Mouse (Mus musculus): ENCODE measurements around the gene Cdk8.
"Not testable (repeated sequence)": the region's sequence is repeated elsewhere in the genome, so short reads cannot be mapped to it uniquely, and the experiment has no call there.

The Cdk8 gene

DNA sequence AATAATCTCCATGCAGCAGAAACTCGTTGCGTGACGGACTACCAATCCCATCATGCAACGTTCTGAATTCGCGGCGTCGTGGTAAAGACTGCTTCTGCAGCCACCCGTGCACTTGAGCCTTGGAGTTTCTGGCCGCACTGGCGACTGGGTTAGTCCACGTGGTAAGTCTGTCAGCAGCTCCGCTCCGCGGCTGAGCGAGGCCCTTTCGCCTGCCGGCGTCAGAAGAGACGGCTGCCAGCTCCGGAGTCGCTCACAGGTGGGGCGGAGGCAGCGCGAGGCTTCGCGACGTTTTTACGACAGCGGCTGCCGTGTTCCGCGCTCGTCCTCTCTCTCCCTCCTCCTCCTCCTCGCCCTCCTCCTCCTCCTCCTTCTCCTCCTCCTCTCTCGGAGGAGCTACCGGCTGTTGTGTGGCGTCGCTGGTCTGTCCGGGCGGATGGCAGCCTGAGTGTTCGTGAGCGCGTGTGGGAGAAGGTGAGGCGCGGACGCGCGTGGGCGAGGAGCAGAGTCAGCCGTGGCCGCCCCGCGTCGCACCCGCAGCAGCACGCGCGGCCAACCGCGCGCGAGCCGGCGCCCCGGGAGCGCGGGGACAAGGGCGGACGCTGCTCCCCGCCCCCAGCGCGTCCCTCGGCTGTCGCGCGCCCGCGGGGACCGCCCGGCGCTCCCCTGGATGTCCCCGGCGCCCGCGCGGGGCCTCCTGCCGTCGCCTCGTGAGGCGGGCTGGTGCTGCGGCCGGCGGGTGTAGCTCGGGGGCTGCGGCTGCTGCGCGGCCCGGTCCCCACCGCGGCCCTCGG, at the start of gene Cdk8:
Gene Cdk8 (plus strand): TSS at position 367 of the 791 bp plus-strand sequence.
- peak; percentile 86 to 93 for DNase-seq (ENCODE audit: low spot score in 2 of 2)

DNA sequence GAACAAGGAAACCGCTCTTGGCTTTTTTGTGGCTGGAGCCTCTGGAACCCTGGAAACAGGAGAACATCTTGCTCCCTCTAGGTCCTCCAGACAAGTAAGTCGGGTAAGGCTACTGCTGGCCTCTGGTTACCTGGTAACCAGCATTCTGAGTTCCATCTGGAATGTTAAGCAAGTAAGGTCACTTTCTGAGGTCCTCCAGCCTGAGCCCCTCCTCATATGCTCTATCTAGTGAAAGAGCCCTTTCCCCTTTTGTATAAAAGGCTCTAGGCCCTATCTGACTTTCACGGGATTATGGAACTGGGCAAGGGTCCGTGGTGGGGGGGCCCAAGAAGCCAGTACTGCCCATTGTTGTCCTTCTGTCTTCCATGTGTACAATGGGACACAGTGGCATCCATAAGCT, 45.8 kb upstream of the Cdk8 start, which contains the start of gene 1700001J03Rik:
Gene 1700001J03Rik (minus strand): TSS at position 101 of the 400 bp plus-strand sequence.
- DNase-seq (ENCODE audit: low spot score in 2 of 2) = not testable (repeated sequence)

DNA sequence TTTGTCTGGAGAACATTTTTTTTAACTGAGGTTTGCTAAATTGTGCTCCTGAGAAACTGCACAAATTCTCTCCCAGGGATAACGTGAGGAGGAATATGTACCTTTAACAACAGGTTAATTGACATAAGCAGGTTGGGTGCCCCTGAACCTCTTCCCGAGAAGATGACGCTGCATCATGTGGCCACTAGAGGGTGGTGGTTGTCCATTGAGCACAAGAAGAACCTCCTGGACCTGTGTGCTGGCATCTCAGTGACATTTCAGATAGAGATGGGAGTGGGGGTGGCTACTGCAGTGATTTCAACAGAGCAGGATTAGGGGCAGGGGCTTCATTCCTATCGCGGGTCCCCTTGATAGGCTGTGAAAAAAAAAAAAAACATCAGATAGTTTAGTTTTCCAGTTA, 43.6 kb upstream of the Cdk8 start:
- peak; percentile 38 to 76 for DNase-seq (ENCODE audit: low spot score in 2 of 2)

DNA sequence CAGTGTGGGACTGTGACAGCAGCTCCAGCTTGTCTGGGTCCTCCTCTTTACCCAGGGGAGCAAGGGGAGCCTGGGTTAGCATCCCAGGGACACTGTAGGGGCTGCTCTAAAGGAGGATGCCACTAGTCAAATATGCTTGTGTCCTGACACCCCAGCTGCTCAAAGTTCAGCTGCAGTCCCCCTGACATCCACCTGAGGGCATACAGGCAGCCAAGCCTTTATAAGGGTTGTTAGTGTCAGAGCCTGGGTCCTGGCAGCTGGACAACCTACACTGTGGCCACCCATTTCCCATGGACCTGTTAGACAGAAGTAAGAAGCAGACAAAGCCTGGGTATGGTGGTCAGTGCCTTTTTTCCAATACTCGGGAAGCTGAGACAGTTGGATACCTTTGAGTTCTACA, 42.9 kb upstream of the Cdk8 start:
- no peak for DNase-seq (ENCODE audit: low spot score in 2 of 2)

DNA sequence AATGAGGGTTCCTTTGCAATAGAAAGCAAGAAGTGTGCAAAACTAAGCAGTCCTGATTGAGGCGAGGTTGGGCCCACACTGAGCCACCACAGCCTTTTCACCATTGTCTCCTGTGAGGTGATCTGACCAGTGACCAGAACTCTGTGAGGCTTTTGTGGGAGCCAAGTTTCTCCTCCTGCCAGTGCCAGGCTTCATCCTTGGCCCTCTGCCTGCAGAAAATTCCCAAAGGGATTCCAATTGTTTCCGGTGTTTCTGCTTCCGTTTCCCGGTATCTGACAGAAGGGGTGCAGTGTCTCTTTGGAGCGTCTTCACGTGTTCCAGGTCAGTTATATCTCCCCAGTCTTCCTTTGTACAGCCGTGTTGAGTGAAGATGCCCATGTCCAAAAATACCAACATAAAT, 42.3 kb upstream of the Cdk8 start:
- DNase-seq (ENCODE audit: low spot score in 2 of 2) = no peak

DNA sequence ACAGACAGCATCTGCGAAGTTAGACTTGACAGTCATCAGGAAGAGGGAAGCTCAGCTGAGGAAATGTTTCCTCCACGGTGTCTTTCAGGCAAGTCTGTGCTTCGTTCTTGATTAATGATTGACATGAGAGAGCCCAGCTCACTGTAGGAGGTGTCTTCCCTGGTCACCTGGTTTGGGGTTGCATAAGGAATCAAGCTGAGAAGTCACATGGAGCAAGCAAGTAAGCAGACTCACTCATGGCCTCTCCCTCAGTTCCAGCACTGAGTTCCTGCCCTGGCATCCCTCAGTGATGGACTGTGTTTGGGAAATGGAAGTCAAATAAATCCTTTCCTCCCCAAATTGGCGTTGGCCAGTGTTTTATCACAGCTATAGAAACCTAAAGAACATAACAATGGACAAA, 40.9 kb upstream of the Cdk8 start:
- DNase-seq (ENCODE audit: low spot score in 2 of 2) = no peak

DNA sequence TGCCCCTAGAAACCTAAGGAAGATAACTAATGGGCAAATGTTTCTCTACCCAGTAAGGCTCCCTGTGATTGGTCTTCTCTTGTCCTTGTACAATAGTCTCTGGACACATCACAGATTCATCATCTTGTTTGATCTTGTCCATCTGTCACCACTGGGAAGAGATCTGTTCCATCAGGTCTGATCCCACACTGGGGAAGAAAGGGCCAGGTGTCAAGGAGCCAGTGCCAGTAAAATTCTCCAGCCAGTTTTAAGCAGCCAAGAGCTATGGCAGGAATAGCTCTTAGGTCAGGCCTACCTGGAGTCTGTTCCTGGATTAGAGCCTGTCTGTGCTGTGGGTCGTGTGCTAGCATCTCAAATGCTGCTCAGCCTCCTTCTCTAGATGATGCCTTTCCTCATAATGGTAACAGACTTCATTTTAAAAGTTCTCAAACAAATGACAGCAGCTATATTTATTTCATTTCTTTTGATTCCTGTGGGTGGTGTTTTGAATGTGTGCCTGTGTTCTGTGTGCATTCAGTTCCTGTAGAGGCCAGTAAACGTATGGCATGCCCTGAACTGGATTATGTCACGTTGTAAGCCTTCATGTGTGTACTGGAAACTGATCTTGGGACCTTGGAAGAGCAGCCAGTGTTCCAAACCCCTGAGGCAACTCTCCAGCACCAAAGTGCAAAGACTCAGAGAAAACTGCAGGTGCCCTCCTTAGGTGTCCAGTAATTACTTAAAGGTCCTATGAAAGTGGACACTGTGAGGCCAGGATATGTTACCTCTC, 40.3 kb upstream of the Cdk8 start:
- no peak for DNase-seq (ENCODE audit: low spot score in 2 of 2)

DNA sequence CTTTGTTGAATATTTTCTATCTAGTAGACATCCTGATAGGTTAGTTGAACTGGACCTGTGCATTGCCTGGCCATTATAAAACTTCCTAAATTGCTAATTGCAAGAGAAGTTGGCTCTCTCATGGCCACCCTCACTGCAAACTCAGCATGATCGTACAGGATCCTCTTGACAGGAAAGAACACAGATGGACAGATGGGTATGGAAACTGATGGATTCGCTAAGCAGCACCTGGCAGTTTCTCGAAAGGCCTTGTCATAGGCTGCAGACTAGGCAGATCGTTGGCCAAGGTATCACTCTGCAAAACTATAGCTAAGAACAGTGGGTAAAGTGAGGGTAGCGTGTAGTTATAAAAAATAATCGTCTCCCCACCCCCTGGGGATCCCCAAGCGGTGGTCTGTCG, 37.7 kb upstream of the Cdk8 start:
- DNase-seq (ENCODE audit: low spot score in 2 of 2) = no peak

DNA sequence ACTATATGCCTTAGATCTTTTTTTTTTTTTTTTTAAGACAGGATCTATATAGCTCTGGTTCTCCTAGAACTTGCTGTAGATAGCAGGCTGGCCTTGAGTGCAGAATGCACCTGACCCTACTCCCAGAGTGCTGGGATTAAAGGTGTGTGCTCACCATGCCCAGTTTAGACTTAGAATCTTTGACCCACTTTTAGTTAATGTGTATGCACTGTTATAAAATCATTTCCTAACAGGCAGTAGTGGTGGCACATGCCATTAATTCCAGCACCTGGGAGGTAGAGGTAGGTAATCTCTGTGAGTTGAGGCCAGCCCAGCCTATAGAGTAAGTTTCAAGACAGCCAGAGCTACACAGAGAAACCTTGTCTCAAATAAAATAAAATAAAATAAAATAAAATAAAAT, 32.0 kb upstream of the Cdk8 start:
- no peak for DNase-seq (ENCODE audit: low spot score in 2 of 2)

DNA sequence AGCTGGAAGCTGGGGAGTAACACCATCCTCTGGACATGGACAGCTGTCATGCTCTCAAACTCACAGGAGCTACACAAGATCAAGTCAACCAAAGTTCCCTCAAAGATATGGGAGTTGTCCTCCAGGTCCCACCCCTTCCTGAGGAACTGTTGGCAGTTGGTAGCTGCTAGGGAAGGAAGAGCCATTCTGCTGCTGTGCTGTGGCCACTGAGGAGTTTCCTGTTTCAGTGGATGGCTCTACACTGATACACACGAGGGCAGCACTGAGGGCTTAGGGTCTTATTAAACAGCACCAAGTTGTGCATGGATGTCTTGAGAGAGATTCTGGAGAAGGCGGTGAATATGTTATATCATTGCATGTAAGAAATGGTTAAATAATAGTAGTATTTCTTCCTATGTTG, 31.5 kb upstream of the Cdk8 start:
- DNase-seq (ENCODE audit: low spot score in 2 of 2) = no peak

DNA sequence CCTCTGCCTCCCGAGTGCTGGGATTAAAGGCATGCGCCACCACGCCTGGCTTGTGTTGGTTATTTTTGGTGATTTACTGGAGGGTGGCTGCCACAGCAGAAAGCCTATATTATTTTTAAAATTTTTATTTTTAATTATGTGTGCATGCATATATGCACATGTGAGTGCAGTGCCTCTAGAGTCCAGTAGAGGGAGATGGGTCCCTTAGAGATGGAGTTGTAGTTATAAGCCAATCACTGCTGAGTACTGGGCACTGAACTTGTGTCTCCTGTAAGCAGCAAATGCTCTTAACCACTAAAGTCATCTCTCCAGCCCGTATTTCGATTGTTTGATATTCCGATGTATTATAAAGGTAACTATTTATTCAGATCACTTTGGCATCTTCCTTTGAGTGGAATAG, 30.4 kb upstream of the Cdk8 start:
- DNase-seq (ENCODE audit: low spot score in 2 of 2) = no peak

DNA sequence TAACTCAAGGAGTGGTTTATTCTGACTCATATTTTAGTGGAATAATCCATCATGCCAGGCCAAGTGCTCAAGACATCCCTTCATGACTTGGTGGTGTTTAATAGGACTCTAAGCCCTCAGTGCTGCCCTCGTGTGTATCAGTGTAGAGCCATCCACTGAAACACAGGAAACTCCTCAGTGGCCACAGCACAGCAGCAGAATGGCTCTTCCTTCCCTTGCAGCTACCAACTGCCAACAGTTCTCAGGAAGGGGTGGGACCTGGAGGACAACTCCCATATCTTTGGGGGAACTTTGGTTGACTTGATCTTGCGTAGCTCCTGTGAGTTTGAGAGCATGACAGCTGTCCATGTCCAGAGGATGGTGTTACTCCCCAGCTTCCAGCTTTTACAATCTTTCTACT, 27.1 kb upstream of the Cdk8 start:
- no peak for DNase-seq (ENCODE audit: low spot score in 2 of 2)

DNA sequence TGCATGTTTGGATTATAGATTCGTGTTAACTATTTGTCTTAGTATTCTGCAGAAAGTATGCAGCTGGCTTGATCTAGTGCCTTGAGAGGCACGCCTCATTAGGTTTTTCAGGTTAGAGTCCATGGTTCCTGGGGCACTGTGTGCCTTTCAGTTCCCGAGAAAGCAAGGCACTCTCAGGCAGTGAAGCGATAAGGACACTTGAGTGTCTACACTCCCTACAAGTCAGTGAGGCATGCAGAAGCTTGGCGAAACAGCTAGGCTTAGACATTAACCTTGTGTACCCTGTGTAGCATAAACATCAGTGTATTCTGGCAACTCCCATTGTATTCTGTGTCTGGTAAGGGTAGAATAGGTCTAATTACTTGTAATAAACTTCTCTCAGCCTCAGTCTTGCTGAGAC, 25.5 kb upstream of the Cdk8 start:
- DNase-seq (ENCODE audit: low spot score in 2 of 2) = no peak

DNA sequence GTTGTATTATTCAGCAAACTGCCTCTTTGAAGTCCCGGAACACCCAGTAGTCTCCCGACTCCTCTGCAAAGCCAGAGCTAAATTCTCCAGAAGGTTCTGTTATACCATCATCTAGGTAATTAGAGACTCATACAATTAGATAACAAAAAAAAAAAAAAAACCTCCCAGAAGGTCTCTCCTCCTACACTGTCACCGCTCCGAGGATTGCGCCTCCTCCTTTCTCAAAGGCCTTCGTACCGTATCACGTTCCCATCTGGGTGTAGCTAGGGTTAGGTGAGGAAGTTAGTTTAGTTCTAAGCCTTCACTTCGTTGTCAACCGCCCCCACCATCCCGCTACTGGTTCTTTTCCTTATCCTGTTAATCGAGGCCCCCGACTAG, 10.5 kb upstream of the Cdk8 start:
- no peak for DNase-seq (ENCODE audit: low spot score in 2 of 2)

DNA sequence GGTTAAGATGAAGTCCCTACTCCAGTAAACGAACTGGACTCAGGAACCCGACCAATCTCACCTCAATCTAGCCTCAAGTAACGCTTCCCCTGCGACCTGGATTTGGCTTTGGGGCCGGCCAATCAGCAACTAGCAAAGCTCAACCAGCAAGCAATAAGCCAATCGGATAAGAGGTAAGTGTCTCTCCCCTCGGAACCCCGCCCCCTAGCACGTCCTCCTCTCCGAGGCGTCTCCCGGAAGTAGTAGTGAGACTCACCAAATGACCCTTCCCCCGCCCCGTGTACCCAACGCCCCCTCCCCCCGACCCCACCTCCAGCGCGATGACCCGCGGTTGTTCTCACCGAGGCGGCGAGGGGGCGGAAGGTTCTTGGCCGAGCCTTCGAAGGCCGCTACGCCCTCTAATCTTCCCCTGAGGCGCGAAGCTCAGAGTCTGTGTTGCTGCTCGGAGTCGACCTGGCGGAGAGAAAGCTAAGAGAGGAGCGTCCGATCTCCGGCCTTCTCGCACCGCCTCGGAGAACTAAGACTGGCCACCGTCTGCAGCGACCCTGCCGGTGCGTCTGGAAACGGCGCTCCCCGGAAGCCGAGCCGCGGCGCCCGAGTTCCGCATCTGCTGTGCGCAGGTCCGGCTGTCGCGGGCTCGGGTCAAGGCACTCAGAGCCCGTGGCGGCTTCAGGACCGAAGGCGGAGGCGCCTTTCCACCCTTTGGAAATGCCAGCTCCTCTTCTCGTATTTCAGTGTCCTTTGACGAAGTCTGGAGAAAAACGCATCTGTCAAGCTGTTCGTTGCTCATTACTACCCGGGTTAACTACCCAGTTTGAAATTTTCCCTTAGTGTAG, 9.9 kb upstream of the Cdk8 start, which contains the start of gene Rnf6:
Gene Rnf6 (minus strand): TSS at position 677 of the 836 bp plus-strand sequence.
- peak; percentile 93 to 95 for DNase-seq (ENCODE audit: low spot score in 2 of 2)

DNA sequence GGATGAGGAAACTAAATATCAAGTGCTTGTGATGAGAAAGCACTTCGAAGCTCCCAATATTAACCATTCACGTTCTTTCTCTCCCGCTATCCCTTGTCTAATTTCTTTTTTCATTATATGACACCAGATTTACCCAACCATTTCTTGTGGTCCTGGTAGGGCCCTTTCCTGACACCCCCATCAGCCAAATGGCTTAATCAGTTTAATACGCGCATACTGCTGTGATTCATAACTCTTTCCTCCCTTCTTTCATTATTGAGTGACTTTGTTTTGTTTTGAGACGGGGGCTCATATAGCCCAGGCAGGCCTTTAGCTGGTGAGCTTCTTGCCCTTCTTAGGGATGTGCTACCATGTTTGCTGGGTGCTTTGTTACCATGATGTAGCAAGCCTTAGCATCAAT, 9.3 kb upstream of the Cdk8 start:
- DNase-seq (ENCODE audit: low spot score in 2 of 2) = no peak

DNA sequence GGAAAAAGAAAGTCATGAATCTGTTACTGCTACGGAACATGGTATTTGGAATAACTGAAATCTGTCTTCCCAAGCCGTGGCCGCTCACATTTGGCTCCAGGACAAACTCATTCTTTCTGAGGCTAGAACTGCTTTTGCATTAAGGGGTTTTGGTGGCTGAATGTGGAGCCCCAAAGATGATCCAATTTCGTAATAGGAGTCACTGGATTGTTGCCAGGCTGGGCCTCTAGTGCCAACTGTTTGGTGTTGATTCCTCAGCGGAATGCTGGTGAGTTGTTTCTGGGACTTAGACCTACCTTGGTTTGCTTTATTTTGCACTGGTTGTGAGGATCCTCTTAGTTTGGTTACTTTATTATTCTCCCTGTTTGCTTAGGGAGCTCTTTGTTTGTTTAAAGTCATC, 7.2 kb upstream of the Cdk8 start:
- DNase-seq (ENCODE audit: low spot score in 2 of 2) = no peak

DNA sequence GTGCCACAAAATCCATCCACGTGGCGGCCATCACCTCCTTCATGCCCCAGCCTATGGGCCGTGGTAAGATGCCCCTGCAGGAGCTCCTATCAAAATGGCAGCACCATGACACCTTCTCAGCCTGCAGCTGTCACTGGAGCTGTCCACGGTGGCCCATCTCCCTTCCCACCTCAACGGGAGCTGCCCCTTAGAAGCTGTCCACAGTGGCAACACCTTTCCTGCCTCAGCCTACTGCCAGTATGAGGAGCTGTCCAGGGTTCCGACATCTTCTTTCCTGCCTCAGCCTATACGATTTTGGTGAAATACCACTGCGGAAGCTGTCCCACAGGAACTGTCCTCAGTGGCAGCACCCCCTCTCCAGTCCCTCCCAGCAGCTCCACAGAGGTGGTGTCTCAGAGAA, 3.5 kb upstream of the Cdk8 start:
- DNase-seq (ENCODE audit: low spot score in 2 of 2) = no peak

DNA sequence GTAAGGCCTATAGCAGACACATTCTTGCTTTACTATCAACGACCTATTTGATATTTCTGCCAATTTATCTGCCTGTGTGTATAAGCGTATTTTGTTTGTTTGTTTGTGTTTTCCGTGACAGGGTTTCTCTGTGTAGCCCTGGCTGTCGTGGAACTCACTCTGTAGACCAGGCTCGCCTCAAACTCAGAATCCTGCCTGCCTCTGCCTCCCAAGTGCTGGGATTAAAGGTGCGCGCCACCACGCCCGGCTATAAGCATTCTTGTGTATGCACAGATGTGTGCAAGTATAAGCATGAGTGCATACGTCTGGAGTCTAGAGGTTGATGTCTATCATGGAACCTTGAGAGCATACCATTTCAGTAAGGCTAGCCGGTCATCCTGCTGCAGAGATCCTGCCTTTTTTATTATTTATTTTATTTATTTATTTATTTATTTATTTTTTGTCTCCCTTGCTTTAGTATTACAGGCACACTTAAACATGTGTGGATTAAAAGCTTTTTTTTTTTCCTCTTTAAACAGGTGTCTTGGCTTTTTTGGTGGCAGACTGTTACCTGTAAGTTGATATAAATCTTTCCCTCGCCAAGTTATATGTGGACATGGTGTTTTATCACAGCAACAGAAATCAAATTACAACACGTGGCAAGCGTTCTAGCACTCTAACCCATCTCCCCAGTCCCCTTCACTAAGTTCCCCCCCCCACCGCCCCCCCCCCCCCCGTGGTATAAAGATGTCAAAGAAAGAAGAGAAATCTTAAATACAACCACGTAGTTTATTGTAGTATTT, 970 bp upstream of the Cdk8 start:
- DNase-seq (ENCODE audit: low spot score in 2 of 2) = no peak

DNA sequence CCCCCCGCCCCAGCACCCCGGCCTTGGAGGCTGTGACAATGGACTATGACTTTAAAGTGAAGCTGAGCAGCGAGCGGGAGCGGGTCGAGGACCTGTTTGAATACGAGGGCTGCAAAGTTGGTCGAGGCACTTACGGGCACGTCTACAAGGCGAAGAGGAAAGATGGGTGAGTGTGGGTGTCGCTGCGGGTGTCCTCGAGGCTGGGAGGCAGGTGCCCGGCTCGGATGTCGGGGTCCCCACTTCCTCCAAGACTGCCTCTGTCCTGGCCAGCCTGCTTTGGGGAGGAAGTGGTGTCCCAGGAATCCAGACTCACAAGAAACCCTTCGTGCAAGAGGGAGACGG, 596 bp downstream of the Cdk8 start:
- DNase-seq (ENCODE audit: low spot score in 2 of 2) = peak; percentile 39 to 75

DNA sequence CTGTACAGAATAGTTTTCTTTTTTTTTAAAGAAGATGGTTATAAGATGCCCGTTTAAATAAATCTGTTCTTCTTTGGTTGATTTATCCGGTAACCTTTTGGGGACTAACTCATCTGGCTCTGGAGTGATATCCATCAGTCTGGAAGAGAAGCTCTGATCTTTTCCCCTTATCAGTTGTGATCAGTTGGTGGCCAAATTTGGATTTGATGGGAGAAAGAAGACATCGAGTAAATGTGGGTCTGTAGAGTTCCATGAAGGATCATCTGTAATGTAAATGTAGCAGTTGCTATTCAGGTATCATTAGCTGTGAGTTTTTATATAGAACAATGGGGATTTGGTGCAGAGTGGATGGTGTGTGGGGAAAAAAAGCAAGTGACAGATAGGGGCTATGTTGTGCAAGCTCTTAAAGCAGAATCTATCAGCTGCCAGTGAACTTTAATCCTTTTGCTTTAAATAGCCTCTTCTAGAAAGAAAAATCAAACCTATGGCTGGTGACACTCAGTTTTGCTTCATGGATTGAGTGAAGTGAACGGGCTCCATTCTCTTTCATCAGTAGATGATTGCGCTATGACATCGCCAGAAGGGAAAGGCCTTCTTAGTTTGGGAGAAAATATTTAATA, 1.1 kb downstream of the Cdk8 start:
- DNase-seq (ENCODE audit: low spot score in 2 of 2) = no peak
